Mouse (Mus musculus): ENCODE results near the gene Wdr90. TPM values are rescaled to one million over a fixed set of nuclear protein-coding genes. Genes with fewer than 3 reads are reported as not detected.

Gene Wdr90
- 8.8 and 9.7 TPM in 2 replicates for polyA plus RNA-seq (2012; ENCODE audit: low replicate concordance)

DNA sequence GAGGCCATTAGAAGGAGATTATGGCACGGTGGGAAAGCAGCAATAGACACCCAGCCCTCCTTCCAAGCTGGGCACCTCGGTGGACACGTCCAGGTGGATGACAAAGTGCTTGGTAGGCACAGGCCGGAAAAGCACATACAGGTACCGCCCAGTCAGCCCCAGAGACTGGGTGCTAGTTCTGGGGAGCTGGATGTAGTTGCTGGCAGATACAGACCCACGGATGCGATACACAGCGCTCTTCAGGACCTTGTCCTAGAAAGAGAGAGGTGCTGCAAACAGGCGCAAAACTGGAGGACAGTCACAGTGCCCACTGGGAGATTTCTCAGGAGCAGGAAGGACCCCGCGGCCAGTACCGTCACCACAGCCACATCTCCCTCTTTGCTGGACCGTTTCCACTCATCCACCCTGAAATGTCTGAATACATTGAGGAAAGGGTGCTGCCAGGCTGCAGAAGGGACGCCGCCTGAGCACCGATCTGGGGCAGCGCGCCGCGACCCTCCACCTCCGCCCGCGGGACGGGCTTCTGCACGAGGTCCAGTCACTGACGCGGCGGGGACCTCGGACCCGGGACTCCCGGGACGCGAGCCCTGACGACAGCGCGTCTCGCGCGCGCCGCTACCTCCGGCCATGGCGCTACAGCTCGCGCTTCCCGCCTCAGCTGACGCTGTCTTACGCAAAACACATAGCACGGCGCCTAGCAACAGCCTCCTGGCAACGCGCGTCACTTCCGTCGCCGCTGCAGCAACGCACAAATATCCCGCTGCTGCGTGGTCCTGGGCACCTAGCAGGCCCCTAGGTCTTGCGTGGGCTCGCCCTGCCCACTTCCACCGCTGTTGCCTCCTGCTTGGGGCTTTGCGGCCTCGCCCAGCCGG is at the start of gene Wdr90:
TSS of gene Wdr90 (minus strand) at position 670 of the 872 bp plus-strand sequence.

DNA sequence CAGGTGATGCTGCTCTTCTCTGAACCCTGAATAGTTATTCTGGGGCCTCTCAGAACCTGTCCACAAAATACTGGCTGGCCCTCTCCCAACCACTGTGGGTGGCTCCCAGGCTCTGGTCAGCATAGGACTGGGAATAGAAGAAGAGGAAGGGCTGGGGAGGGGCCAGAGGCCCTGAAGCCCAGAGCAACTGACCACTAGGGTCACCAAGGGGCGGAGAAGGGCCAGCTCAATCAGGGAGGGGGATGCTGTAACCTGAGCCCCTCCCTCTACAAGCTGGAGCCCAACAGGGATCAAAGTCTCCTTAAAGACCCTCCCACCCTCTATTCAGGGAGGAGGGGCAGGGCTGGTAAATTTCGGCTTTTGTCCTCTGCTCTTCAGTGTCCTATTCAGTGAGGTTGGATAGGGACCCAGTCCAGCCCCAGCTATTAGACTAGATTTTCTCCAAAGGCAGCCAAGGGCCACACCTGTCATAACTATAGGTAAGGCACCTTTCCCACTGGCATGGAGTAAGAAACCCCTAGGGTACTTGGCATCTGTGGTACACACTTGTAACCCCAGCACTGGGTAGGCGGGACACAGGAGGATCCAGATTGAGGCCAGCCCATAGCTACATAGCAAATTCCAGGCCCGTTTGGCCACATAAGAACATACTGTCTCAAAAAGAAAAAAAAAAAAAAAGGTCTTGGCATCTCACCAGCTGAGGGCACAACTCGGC is 19.1 kb upstream of the Wdr90 start, which contains the start of gene Wfikkn1:
TSS of gene Wfikkn1 (minus strand) at position 663 of the 715 bp plus-strand sequence.

DNA sequence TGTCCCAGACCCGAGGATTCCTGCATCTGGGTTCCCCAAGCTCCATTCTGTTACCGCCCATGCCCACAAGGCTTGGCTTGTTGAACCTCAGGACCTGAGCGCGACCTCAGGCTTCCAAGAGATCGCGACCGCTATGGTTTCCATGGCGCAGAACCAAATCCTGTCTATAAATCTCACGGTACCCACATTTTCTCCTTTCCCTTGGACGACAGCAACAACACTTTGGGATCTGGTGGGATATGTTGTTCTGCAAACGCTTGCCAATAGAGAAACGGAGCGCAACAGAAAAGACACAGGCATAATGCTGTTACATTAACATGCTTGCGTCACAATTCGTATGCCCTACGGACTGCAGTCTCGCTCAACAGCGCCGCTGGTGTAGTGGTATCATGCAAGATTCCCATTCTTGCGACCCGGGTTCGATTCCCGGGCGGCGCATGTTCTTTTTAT is 13.4 kb upstream of the Wdr90 start, which contains the start of gene Mettl26:
TSS of gene Mettl26 (plus strand) at position 354 of the 450 bp plus-strand sequence.

DNA sequence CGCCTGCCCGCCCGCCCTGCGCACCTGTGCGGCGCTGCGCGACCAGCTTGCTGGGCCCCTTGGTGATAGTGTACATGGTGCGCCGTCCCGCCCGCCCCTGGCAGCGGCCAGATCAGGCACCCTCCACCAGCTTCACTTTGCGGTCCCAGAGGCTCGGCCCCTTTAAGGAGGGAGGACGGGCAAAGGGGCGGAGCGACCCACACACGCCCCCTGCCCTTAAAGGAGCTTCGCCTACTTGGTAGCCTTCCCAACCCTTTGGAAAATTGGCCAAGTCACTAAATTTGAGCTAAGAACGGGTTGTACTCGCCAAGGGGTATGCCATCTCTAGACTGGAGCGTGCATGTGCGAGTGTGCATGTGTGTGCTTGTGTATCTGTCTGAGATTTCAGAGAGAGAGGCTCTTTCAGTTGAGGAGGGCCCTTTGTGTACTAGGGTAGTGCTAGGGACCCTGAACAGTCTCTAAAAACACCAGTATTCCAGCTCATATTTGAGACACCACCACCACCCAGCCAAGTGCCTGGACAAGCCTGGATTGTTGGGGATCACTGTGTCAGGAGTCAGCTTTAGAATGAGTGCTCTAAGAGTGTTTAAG is 7.4 kb upstream of the Wdr90 start, which contains the start of gene Mcrip2:
TSS of gene Mcrip2 (minus strand) at position 164 of the 591 bp plus-strand sequence.

DNA sequence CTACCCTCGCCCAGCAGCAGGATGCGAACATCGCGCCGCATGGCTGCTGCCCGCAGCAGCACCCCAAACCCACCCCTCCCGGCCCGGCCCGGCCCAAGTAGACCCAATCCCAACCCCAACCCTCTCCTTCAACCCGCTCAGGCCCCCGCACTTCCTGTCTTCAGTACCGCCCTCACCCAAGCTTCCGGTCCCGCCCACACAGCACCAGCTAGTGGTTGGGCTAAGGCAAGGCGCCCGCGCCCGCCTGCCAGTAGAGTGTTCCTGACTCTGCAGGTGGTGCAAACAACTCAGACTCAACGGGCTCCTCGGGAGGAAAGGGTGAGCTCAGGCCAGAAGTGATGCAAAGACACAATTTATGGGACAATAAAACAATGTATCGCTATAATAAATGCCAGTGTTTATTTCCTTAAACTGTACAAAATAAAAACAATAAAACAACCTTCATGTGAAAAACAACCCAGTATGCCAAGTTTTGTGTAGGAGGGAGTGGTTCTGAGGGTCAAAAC is 16.9 kb downstream of the Wdr90 start, which contains the start of gene Rhot2:
TSS of gene Rhot2 (minus strand) at position 456 of the 506 bp plus-strand sequence.

DNA sequence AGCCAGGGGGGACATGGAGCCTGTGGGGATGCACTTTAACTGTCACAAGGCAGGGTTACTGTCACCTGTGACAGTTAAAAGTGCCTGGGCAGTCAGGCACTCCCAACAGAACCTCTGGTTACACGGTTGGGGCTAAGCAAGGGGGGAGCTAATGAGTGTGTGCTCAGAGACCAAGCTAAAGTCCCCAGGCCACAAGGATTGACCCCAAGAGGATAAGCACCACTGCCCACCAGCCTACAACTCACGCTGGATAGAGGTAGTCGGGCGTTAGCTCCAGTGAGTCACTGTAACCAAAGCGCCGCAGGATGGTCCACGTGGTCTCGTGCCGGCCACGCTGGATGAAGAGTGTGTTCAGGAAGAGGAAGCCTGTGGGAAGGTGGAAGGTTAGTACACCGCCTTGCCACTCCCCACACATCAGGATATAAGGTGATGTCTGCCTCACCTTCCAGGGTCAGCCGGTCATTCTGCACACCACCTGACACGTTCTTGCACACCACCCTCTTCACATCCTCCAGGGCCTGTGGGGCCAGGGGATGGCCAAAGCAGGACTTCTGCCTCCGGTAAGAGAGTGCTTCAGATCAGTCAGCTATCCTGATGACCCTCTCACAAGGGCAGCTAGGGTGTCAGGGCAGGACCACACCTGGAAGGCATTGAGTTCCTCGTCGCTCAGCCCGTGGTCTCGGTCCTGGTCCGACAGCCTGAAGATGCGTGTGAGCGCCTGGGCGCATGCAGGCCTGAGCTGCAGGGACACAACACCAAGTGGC is 20.0 kb downstream of the Wdr90 start, which contains the start of gene Gm20683:
TSS of gene Gm20683 (minus strand) at position 647 of the 764 bp plus-strand sequence.

DNA sequence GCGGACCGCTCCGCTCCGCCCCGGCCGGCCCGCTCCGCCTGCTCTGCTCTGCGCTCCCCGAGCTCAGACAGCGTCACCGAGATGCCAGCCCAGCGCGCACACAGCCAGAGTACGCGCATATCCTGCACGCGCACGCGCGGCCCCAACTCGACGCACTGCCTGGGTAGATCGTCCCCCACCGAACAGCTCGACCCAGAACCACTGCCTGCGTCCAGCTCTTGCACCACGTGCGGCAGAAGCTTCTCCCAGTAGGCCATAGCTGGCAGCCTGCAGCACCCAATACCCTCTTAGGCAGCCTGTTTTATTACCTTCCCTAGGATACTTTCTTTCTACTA is 24.3 kb downstream of the Wdr90 start, which contains the start of gene Rhbdl1:
TSS of gene Rhbdl1 (minus strand) at position 220 of the 335 bp plus-strand sequence.

DNA sequence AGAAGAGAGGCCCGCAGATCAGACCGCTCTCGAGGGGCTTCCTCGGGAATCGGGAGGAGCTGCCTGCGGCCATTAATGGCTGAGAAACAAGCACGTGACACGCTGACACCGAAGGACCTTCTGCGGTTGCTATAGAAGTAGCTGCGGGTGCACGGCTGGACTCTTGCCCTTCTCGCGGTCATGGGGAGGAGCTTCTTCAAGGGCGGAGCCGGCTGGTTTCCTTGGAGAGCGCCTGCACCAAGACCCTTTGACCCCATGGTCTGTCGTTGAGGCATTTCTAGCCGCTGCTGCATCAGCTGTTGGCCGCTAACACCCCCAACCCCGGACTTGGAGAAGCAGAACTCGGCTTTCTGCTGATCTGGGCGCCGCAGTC is 28.0 kb downstream of the Wdr90 start, which contains the start of gene Stub1:
TSS of gene Stub1 (minus strand) at position 114 of the 373 bp plus-strand sequence.

DNA sequence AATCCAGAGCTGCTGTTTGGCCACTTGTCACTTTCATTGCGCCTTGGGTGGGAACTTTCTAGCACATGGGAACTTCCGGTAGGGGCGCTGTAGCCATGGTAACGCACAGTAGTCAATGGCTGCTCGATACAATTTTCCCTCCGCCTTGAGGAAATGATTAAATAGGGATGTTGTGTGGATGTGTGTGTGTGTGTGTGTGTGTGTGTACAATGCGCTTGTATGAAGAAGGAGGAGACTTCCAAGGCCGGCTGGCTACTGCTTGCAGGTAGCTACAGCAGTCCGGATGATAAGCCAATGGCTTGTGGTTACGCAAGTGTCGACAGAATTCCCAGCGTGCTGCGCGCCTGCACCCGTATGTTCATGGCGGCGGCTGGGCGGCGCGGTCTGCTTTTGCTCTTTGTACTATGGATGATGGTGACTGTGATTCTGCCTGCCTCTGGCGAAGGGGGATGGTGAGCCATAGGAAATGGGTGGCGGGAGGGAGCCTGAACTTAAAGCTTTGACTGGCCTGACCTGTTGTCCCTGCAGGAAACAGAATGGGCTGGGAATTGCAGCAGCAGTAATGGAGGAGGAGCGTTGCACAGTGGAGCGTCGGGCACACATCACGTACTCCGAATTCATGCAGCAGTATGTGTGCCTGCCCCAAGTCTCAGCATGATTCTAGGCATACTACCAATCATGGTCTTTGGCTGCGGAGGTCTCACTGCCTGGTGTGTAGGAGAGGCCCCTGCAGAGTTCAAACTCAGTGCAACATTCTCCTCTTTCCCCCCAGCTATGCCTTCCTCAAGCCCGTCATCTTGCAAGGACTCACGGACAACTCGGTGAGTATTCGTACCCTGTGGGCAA is 32.4 kb downstream of the Wdr90 start, which contains the start of gene Jmjd8:
TSS of gene Jmjd8 (plus strand) at position 156 of the 846 bp plus-strand sequence.

DNA sequence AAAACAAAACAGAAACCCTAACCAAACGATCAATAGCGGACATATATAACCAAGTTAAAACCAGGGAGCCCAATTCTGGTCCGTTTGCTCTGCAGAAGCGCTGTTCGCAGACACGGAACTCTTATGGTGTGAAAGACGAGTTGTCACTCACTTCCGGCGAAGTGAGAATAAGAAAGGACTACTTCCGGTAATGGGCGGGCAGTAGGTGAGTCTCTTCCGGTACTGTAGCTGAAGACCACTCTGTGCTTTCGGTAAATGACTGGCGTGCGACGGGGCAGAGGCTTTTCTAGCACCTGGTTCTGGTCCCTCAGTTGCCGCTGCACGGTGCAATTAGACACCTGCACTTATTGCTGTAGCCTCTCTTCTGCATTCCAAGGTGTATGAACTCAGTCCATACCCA is 37.8 kb downstream of the Wdr90 start, which contains the start of gene Wdr24:
TSS of gene Wdr24 (plus strand) at position 176 of the 400 bp plus-strand sequence.

DNA sequence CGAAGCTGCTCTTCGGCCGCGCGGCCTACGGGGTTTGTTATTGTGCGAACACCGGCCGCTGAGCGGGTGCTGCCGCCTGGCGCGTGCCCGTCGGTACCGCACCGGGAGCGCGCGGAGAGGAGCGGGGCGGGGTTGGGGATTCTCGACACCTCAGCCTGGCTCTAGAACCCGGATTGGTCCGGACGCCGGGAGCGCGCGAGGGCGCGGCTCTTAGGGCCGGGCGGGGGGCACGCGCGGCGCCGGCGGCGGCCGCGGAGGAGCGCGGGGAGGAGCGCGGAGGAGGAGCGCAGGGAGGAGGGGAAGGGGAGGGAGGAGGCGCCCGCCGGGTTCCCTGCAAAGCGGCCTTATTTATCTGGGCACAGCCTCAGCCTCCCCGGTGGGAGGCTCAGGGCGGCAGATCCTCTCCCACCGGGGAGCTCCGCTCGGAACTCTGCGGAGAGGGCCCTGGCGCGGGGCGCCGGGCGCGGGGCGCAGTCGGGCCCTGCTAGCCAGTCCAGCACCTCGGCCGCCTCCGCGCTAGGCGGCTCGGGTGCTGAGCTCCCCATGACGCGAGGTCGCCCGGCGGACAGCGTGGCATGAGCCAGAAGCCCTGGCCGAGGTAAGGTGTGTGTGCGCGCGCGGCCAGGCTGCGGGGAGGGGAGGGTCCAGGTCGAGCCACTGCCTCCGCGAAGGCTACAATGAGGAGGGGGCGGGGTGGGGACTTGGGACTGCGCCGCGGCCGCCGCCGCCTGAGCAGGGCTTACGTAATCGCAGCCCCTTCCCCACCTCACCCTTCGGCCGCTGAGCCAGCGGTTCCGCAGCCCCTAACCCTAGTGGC is 52.3 kb downstream of the Wdr90 start, which contains the start of gene Fbxl16:
TSS of gene Fbxl16 (plus strand) at position 297 of the 817 bp plus-strand sequence.

DNA sequence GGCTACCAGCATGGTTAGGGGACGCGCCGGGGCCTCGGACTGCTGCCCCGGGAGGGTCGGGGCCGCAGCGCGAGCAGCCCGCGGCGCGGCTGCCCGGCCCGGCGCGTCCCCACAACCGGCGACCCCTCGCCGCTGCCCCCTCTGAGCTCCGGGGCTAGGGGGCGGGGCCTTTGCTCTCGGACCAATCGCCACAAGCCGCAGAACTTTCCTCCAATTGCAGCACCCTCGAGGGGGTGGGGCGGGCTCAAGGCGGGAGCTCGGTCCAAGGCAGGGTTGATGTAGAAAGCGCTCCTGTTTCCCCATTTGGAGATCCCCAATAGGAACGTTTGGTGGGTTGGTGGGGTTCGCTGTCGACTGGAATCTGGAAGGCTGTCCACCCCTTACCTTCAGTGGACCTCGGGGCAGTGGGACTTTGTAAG is 64.3 kb downstream of the Wdr90 start, which contains the start of gene Metrn:
TSS of gene Metrn (minus strand) at position 186 of the 419 bp plus-strand sequence.

DNA sequence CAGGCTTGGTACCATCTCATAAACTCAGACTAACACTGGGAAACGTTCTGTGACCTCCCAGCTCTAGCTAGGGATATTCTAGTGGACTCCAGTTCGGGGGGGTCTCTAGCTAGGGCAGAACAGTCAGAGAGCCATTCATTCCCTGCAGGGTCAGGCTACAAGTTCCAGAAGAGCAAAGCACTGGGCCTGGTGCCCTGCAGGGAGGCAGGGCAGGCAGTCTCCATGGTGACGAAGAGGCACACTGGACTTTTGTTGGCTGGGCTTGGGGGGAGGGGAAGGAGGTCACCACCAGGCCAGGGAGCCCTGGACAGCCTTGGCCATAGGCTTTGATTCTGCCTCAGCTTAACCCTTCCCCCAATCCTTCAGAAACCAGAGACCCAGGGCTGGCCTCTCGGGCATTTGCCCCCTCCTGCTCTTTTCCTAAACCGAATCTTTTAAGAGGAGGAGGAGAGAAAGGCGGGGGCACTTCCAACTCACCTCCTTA is 65.7 kb downstream of the Wdr90 start, which contains the start of gene AC134908.4:
TSS of gene AC134908.4 (minus strand) at position 51 of the 484 bp plus-strand sequence.

Other genes with a start within 250 kb of the Wdr90 start
- not detected in 2 replicates for gene Gng13, start 144.3 kb downstream of the Wdr90 start, polyA plus RNA-seq (2012; ENCODE audit: low replicate concordance)
- gene Chtf18, start 134.1 kb downstream of the Wdr90 start, polyA plus RNA-seq (2012; ENCODE audit: low replicate concordance): 13.6 and 24.2 TPM in 2 replicates
- 26.6 and 48.2 TPM in 2 replicates for gene Rpusd1, start 133.8 kb downstream of the Wdr90 start, polyA plus RNA-seq (2012; ENCODE audit: low replicate concordance)
- not detected in 2 replicates for gene Mslnl, start 125.5 kb downstream of the Wdr90 start, polyA plus RNA-seq (2012; ENCODE audit: low replicate concordance)
- 0.06 TPM in 1 of 2 replicates, not detected in the other for gene Msln, start 107.1 kb downstream of the Wdr90 start, polyA plus RNA-seq (2012; ENCODE audit: low replicate concordance)
- 16.2 and 23.3 TPM in 2 replicates for gene Narfl, start 87.7 kb downstream of the Wdr90 start, polyA plus RNA-seq (2012; ENCODE audit: low replicate concordance)
- 34.3 and 35.1 TPM in 2 replicates for gene Haghl, start 75.8 kb downstream of the Wdr90 start, polyA plus RNA-seq (2012; ENCODE audit: low replicate concordance)
- gene Ccdc78, start 74.9 kb downstream of the Wdr90 start, polyA plus RNA-seq (2012; ENCODE audit: low replicate concordance): not detected in 2 replicates
- gene Fam173a, start 68.6 kb downstream of the Wdr90 start, polyA plus RNA-seq (2012; ENCODE audit: low replicate concordance): 23.5 and 44.0 TPM in 2 replicates
- not detected in 2 replicates for gene AC134908.4, start 65.8 kb downstream of the Wdr90 start, polyA plus RNA-seq (2012; ENCODE audit: low replicate concordance)
- 51.5 and 71.8 TPM in 2 replicates for gene Metrn, start 64.4 kb downstream of the Wdr90 start, polyA plus RNA-seq (2012; ENCODE audit: low replicate concordance)
- 0.73 and 0.79 TPM in 2 replicates for gene Fbxl16, start 52.4 kb downstream of the Wdr90 start, polyA plus RNA-seq (2012; ENCODE audit: low replicate concordance)
- gene Wdr24, start 37.9 kb downstream of the Wdr90 start, polyA plus RNA-seq (2012; ENCODE audit: low replicate concordance): 3.5 and 10.2 TPM in 2 replicates
- 7.2 and 7.4 TPM in 2 replicates for gene Jmjd8, start 32.6 kb downstream of the Wdr90 start, polyA plus RNA-seq (2012; ENCODE audit: low replicate concordance)
- gene Stub1, start 28.1 kb downstream of the Wdr90 start, polyA plus RNA-seq (2012; ENCODE audit: low replicate concordance): 69.3 and 104 TPM in 2 replicates
- gene Rhbdl1, start 24.2 kb downstream of the Wdr90 start, polyA plus RNA-seq (2012; ENCODE audit: low replicate concordance): 2.5 and 3.8 TPM in 2 replicates
- 10.5 and 16.1 TPM in 2 replicates for gene Gm20683, start 19.7 kb downstream of the Wdr90 start, polyA plus RNA-seq (2012; ENCODE audit: low replicate concordance)
- gene Rhot2, start 16.6 kb downstream of the Wdr90 start, polyA plus RNA-seq (2012; ENCODE audit: low replicate concordance): 159 and 168 TPM in 2 replicates
- gene Mcrip2, start 7.3 kb upstream of the Wdr90 start, polyA plus RNA-seq (2012; ENCODE audit: low replicate concordance): 23.1 and 35.5 TPM in 2 replicates
- 39.0 and 56.9 TPM in 2 replicates for gene Mettl26, start 13.6 kb upstream of the Wdr90 start, polyA plus RNA-seq (2012; ENCODE audit: low replicate concordance)
- gene Wfikkn1, start 19.4 kb upstream of the Wdr90 start, polyA plus RNA-seq (2012; ENCODE audit: low replicate concordance): 0.97 and 2.3 TPM in 2 replicates
- 16.9 and 27.8 TPM in 2 replicates for gene Rab40c, start 58.2 kb upstream of the Wdr90 start, polyA plus RNA-seq (2012; ENCODE audit: low replicate concordance)
- 98.3 and 349 TPM in 2 replicates for gene Pigq, start 83.4 kb upstream of the Wdr90 start, polyA plus RNA-seq (2012; ENCODE audit: low replicate concordance)
- gene Nhlrc4, start 83.5 kb upstream of the Wdr90 start, polyA plus RNA-seq (2012; ENCODE audit: low replicate concordance): 5.3 TPM in 1 of 2 replicates, not detected in the other
- 0.05 TPM in 1 of 2 replicates, not detected in the other for gene A930017K11Rik, start 91.1 kb upstream of the Wdr90 start, polyA plus RNA-seq (2012; ENCODE audit: low replicate concordance)
- gene Capn15, start 124.3 kb upstream of the Wdr90 start, polyA plus RNA-seq (2012; ENCODE audit: low replicate concordance): 61.6 and 119 TPM in 2 replicates
- 7.3 and 22.8 TPM in 2 replicates for gene Rab11fip3, start 208.1 kb upstream of the Wdr90 start, polyA plus RNA-seq (2012; ENCODE audit: low replicate concordance)
- 0.60 and 0.89 TPM in 2 replicates for gene Decr2, start 228.8 kb upstream of the Wdr90 start, polyA plus RNA-seq (2012; ENCODE audit: low replicate concordance)
- 12.3 and 23.3 TPM in 2 replicates for gene Nme4, start 234.1 kb upstream of the Wdr90 start, polyA plus RNA-seq (2012; ENCODE audit: low replicate concordance)

Data from hematopoietic multipotent progenitor cell, adult 10-12 weeks (in vitro differentiated cells).